Mouse (Mus musculus): ENCODE data around the gene Aldh4a1. TPM values are rescaled to one million over a fixed set of nuclear protein-coding genes. Genes with fewer than 3 reads are reported as not detected.
A peak's percentile ranks its signal among the peaks of the same experiment; 100 is the strongest.

Aldh4a1 gene
- polyA plus RNA-seq, 1 experiment: 7.0 TPM

GRCm38 (mm10) chr4:139624116-139624489 is 1.4 kb downstream of the Aldh4a1 start:
- no peaks in the 10 kb centered on the region for H3K27me3 ChIP-seq (ENCODE audit: control insufficient read depth, insufficient read depth, low read length)
- no peaks in the 10 kb centered on the region for H3K36me3 ChIP-seq (ENCODE audit: control insufficient read depth, insufficient read depth, low read length)
- H3K4me3 ChIP-seq (ENCODE audit: control insufficient read depth, low read depth, low read length): no peak overlapping the region
- H3K4me1 ChIP-seq (ENCODE audit: control insufficient read depth, insufficient read depth, low read length): peaks cover 8% of the 10 kb centered on the region
- no peak for TF ChIP-seq POLR2A (IDR thresholded peaks at IDR 0.05; ENCODE audit: control insufficient read depth, low read depth, low read length)
- no peak for TF ChIP-seq CTCF (IDR thresholded peaks at IDR 0.05; ENCODE audit: control insufficient read depth, insufficient read depth, insufficient replicate concordance, low read depth, low read length)
- H3K27ac ChIP-seq (ENCODE audit: control insufficient read depth, insufficient read depth, low read depth, low read length): no peak overlapping the region

- Histone ChIP-seq H3K4me1 (ENCODE audit: control insufficient read depth, insufficient read depth, low read length) (peaks cover 8% of the 10 kb centered on the region), H3K27ac (ENCODE audit: control insufficient read depth, insufficient read depth, low read depth, low read length) (no peak overlapping the region), H3K27me3 (ENCODE audit: control insufficient read depth, insufficient read depth, low read length) (no peaks in the 10 kb centered on the region), H3K4me3 (ENCODE audit: control insufficient read depth, low read depth, low read length) (no peak overlapping the region), H3K36me3 (ENCODE audit: control insufficient read depth, insufficient read depth, low read length) (no peaks in the 10 kb centered on the region)
- TF ChIP-seq POLR2A (IDR thresholded peaks at IDR 0.05; ENCODE audit: control insufficient read depth, low read depth, low read length) (no peak), CTCF (IDR thresholded peaks at IDR 0.05; ENCODE audit: control insufficient read depth, insufficient read depth, insufficient replicate concordance, low read depth, low read length) (no peak)
Measured at GRCm38 (mm10) chr4:139624706-139625105, 2.0 kb downstream of the Aldh4a1 start.

GRCm38 (mm10) chr4:139627361-139627760 is 4.7 kb downstream of the Aldh4a1 start:
- Histone ChIP-seq H3K36me3 (ENCODE audit: control insufficient read depth, insufficient read depth, low read length) (no peaks in the 10 kb centered on the region), H3K27me3 (ENCODE audit: control insufficient read depth, insufficient read depth, low read length) (no peaks in the 10 kb centered on the region), H3K27ac (ENCODE audit: control insufficient read depth, insufficient read depth, low read depth, low read length) (no peak overlapping the region), H3K4me1 (ENCODE audit: control insufficient read depth, insufficient read depth, low read length) (peaks cover 15% of the 10 kb centered on the region), H3K4me3 (ENCODE audit: control insufficient read depth, low read depth, low read length) (no peak overlapping the region)
- no peak for TF ChIP-seq CTCF (IDR thresholded peaks at IDR 0.05; ENCODE audit: control insufficient read depth, insufficient read depth, insufficient replicate concordance, low read depth, low read length)
- TF ChIP-seq POLR2A (IDR thresholded peaks at IDR 0.05; ENCODE audit: control insufficient read depth, low read depth, low read length): no peak

GRCm38 (mm10) chr4:139630171-139630570 is 7.5 kb downstream of the Aldh4a1 start:
- no peaks in the 10 kb centered on the region for H3K27me3 ChIP-seq (ENCODE audit: control insufficient read depth, insufficient read depth, low read length)
- H3K36me3 ChIP-seq (ENCODE audit: control insufficient read depth, insufficient read depth, low read length): no peaks in the 10 kb centered on the region
- H3K4me3 ChIP-seq (ENCODE audit: control insufficient read depth, low read depth, low read length): no peak overlapping the region
- H3K4me1 ChIP-seq (ENCODE audit: control insufficient read depth, insufficient read depth, low read length): peaks cover 8% of the 10 kb centered on the region
- TF ChIP-seq POLR2A (IDR thresholded peaks at IDR 0.05; ENCODE audit: control insufficient read depth, low read depth, low read length) (no peak), CTCF (IDR thresholded peaks at IDR 0.05; ENCODE audit: control insufficient read depth, insufficient read depth, insufficient replicate concordance, low read depth, low read length) (no peak)
- no peak overlapping the region for H3K27ac ChIP-seq (ENCODE audit: control insufficient read depth, insufficient read depth, low read depth, low read length)

GRCm38 (mm10) chr4:139631141-139631540 is 8.5 kb downstream of the Aldh4a1 start:
- no peak overlapping the region for H3K27ac ChIP-seq (ENCODE audit: control insufficient read depth, insufficient read depth, low read depth, low read length)
- no peaks in the 10 kb centered on the region for H3K27me3 ChIP-seq (ENCODE audit: control insufficient read depth, insufficient read depth, low read length)
- no peak overlapping the region for H3K4me3 ChIP-seq (ENCODE audit: control insufficient read depth, low read depth, low read length)
- peaks cover 8% of the 10 kb centered on the region for H3K4me1 ChIP-seq (ENCODE audit: control insufficient read depth, insufficient read depth, low read length)
- H3K36me3 ChIP-seq (ENCODE audit: control insufficient read depth, insufficient read depth, low read length): no peaks in the 10 kb centered on the region
- TF ChIP-seq POLR2A (IDR thresholded peaks at IDR 0.05; ENCODE audit: control insufficient read depth, low read depth, low read length) (no peak), CTCF (IDR thresholded peaks at IDR 0.05; ENCODE audit: control insufficient read depth, insufficient read depth, insufficient replicate concordance, low read depth, low read length) (no peak)

GRCm38 (mm10) chr4:139631569-139632253 is 9.0 kb downstream of the Aldh4a1 start:
- no peak for TF ChIP-seq CTCF (IDR thresholded peaks at IDR 0.05; ENCODE audit: control insufficient read depth, insufficient read depth, insufficient replicate concordance, low read depth, low read length)
- TF ChIP-seq POLR2A (IDR thresholded peaks at IDR 0.05; ENCODE audit: control insufficient read depth, low read depth, low read length): no peak
- peaks cover 8% of the 10 kb centered on the region for H3K4me1 ChIP-seq (ENCODE audit: control insufficient read depth, insufficient read depth, low read length)
- H3K27me3 ChIP-seq (ENCODE audit: control insufficient read depth, insufficient read depth, low read length): no peaks in the 10 kb centered on the region
- H3K36me3 ChIP-seq (ENCODE audit: control insufficient read depth, insufficient read depth, low read length): no peaks in the 10 kb centered on the region
- no peak overlapping the region for H3K27ac ChIP-seq (ENCODE audit: control insufficient read depth, insufficient read depth, low read depth, low read length)
- peak overlapping the region; percentile 17 for H3K4me3 ChIP-seq (ENCODE audit: control insufficient read depth, low read depth, low read length)

GRCm38 (mm10) chr4:139632254-139632580 is 9.6 kb downstream of the Aldh4a1 start:
- TF ChIP-seq CTCF (IDR thresholded peaks at IDR 0.05; ENCODE audit: control insufficient read depth, insufficient read depth, insufficient replicate concordance, low read depth, low read length): no peak
- H3K36me3 ChIP-seq (ENCODE audit: control insufficient read depth, insufficient read depth, low read length): no peaks in the 10 kb centered on the region
- H3K4me3 ChIP-seq (ENCODE audit: control insufficient read depth, low read depth, low read length): peak overlapping the region; percentile 15; the same call in 1 of the 2 replicates

More at GRCm38 (mm10) chr4:139632254-139632580, 9.6 kb downstream of the Aldh4a1 start:
- H3K4me1 ChIP-seq (ENCODE audit: control insufficient read depth, insufficient read depth, low read length): peaks cover 8% of the 10 kb centered on the region
- no peak overlapping the region for H3K27ac ChIP-seq (ENCODE audit: control insufficient read depth, insufficient read depth, low read depth, low read length)
- H3K27me3 ChIP-seq (ENCODE audit: control insufficient read depth, insufficient read depth, low read length): no peaks in the 10 kb centered on the region

All from testis, adult 2 months (tissue).